Mouse (Mus musculus) kidney, adult 9 months (tissue): ENCODE measurements around the gene Epor.

Source experiments
- DNase-seq: peaks from one replicate; pipeline ENCODE4 v3.0.0; 2022

The Epor gene

GRCm38 (mm10) chr9:21963417-21963816 lies at the start of gene Epor:
Gene Epor, minus strand, starts transcription at chr9:21963506.
- peak; percentile 51 for DNase-seq

- no peak for DNase-seq
Measured at GRCm38 (mm10) chr9:22012731-22013130, 49.4 kb upstream of the Epor start.

GRCm38 (mm10) chr9:22011055-22011454 lies 47.7 kb upstream of the Epor start:
- DNase-seq, result no peak

- DNase-seq, result no peak
Measured at GRCm38 (mm10) chr9:22004546-22004945, 41.2 kb upstream of the Epor start.

- no peak for DNase-seq
Measured at GRCm38 (mm10) chr9:22003163-22003554, 39.9 kb upstream of the Epor start.

GRCm38 (mm10) chr9:22002194-22003162 lies 39.2 kb upstream of the Epor start, which contains the start of the genes Ccdc151 and Prkcsh:
Gene Ccdc151, minus strand, starts transcription at chr9:22002634.
Gene Prkcsh, plus strand, starts transcription at chr9:22002806.
- peak; percentile 100 for DNase-seq

GRCm38 (mm10) chr9:22001633-22002032 lies 38.3 kb upstream of the Epor start:
- DNase-seq, result no peak

GRCm38 (mm10) chr9:22000296-22000695 lies 37.0 kb upstream of the Epor start:
- DNase-seq, result no peak

- no peak for DNase-seq
Measured at GRCm38 (mm10) chr9:21996178-21996867, 33.0 kb upstream of the Epor start.

- DNase-seq, result peak; percentile 57
Measured at GRCm38 (mm10) chr9:21992227-21992626, 28.9 kb upstream of the Epor start.

- DNase-seq, result peak; percentile 81
Measured at GRCm38 (mm10) chr9:21989230-21990110, 26.2 kb upstream of the Epor start, which contains the start of gene Rgl3. Gene Rgl3, minus strand, starts transcription at chr9:21989446.

- DNase-seq, result peak; percentile 85
Measured at GRCm38 (mm10) chr9:21988421-21989101, 25.3 kb upstream of the Epor start.

GRCm38 (mm10) chr9:21987592-21988342 lies 24.5 kb upstream of the Epor start:
- peak; percentile 32 for DNase-seq

GRCm38 (mm10) chr9:21983911-21984310 lies 20.6 kb upstream of the Epor start:
- DNase-seq, result no peak

GRCm38 (mm10) chr9:21978398-21979128 lies 15.3 kb upstream of the Epor start:
- peak; percentile 50 for DNase-seq

- peak; percentile 47 for DNase-seq
Measured at GRCm38 (mm10) chr9:21977972-21978371, 14.7 kb upstream of the Epor start.

GRCm38 (mm10) chr9:21977331-21977730 lies 14.0 kb upstream of the Epor start:
- no peak for DNase-seq

GRCm38 (mm10) chr9:21976626-21977175 lies 13.4 kb upstream of the Epor start:
- DNase-seq, result no peak

- no peak for DNase-seq
Measured at GRCm38 (mm10) chr9:21969304-21969703, 6.0 kb upstream of the Epor start.

GRCm38 (mm10) chr9:21968883-21969282 lies 5.6 kb upstream of the Epor start:
- no peak for DNase-seq
